Mouse (Mus musculus) lung, embryonic 14.5 days (tissue): ENCODE data around the gene Polr1a. TPM values are rescaled to one million over a fixed set of nuclear protein-coding genes. Genes with fewer than 3 reads are reported as not detected.
"Not testable (repeated sequence)": the region's sequence is repeated elsewhere in the genome, so short reads cannot be mapped to it uniquely, and the experiment has no call there.

Source experiments
- ATAC-seq: fragments of 200-750 bp; cut with Nextera tagmentation; 2 replicates; pipeline ENCODE4 v1.8.0; 2017; ENCODE audit warnings: mild to moderate bottlenecking, moderate TSS enrichment, moderate library complexity; ENCODE audit not compliant: insufficient read depth
- DNase-seq: peaks from one replicate; pipeline ENCODE4 v3.0.0-alpha.2; 2015
- H3K27ac ChIP-seq: fragments of 300-500 bp; sonication (generic); 2 replicates; pipeline ENCODE4 v1.5.1; 2014; ENCODE audit warnings: low read depth, mild to moderate bottlenecking, moderate library complexity
- H3K27me3 ChIP-seq: fragments of 300-500 bp; sonication (generic); 2 replicates; pipeline ENCODE4 v1.6.1; 2014; ENCODE audit warnings: low read length, control low read depth; ENCODE audit not compliant: insufficient read depth
- H3K36me3 ChIP-seq: fragments of 300-500 bp; sonication (generic); 2 replicates; pipeline ENCODE4 v1.6.1; 2014; ENCODE audit warnings: control low read depth; ENCODE audit not compliant: insufficient read depth
- H3K4me1 ChIP-seq: fragments of 300-500 bp; sonication (generic); 2 replicates; pipeline ENCODE4 v1.6.1; 2014; ENCODE audit warnings: antibody characterized with exemption, control low read depth; ENCODE audit not compliant: insufficient read depth
- H3K4me2 ChIP-seq: fragments of 300-500 bp; sonication (generic); 2 replicates; pipeline ENCODE4 v1.6.1; 2014; ENCODE audit warnings: mild to moderate bottlenecking
- H3K4me3 ChIP-seq: fragments of 300-500 bp; sonication (generic); 2 replicates; pipeline ENCODE4 v1.5.1; 2014; ENCODE audit warnings: low read depth, low read length
- H3K9ac ChIP-seq: fragments of 300-500 bp; sonication (generic); 2 replicates; pipeline ENCODE4 v1.6.1; 2014
- H3K9me3 ChIP-seq: fragments of 300-500 bp; sonication (generic); 2 replicates; pipeline ENCODE4 v1.6.1; 2016; ENCODE audit warnings: low read depth, low read length, control low read depth
- CTCF ChIP-seq: IDR thresholded peaks from 2 replicates; pipeline ENCODE4 v1.5.1; 2016; ENCODE audit warnings: antibody characterized with exemption, low read depth
- WGBS: fragments of 180-500 bp; shearing (Covaris S2); extraction: QIAGEN DNeasy Blood & Tissue Kit; methylation state at CpG from one replicate; pipeline ENCODE4 v1.1.7; 2014; 5-methylcytosine and 5-hydroxymethylcytosine counted together
- polyA plus RNA-seq: library from polyadenylated mRNA; unstranded; fragments of >200 nt; fragmentation: Nextera tagmentation; extraction: Ambion mirVana; gene quantifications from 2 replicates; pipeline ENCODE4 v1.2.1, GENCODE M21; 2014

Gene Polr1a
- polyA plus RNA-seq, 1 experiment from 2014 or later, result 37.2 TPM

GRCm38 (mm10) chr6:71909384-71909783, 531 bp downstream of the Polr1a start:
- peak; percentile 2; the same call in 1 of the 2 replicates for ATAC-seq
- Histone ChIP-seq H3K4me3 (peak overlapping the region; percentile 69), H3K36me3 (peaks cover 43% of the 10 kb centered on the region), H3K9me3 (no peaks in the 10 kb centered on the region), H3K4me1 (peaks cover 3% of the 10 kb centered on the region; the same call in 1 of the 2 replicates), H3K27ac (no peak overlapping the region; the same call in 1 of the 2 replicates), H3K9ac (peak overlapping the region; percentile 78), H3K27me3 (no peaks in the 10 kb centered on the region), H3K4me2 (peak overlapping the region; percentile 90)
- 19% methylated on average over 10 of the region's 10 CpGs for WGBS
- DNase-seq, result no peak
- TF ChIP-seq CTCF, result no peak

GRCm38 (mm10) chr6:71909840-71910239, 987 bp downstream of the Polr1a start:
- Histone ChIP-seq H3K9ac (no peak overlapping the region), H3K9me3 (no peaks in the 10 kb centered on the region), H3K27me3 (no peaks in the 10 kb centered on the region), H3K4me1 (peaks cover 3% of the 10 kb centered on the region; the same call in 1 of the 2 replicates), H3K4me3 (peak overlapping the region; percentile 69), H3K4me2 (peak overlapping the region; percentile 90), H3K27ac (no peak overlapping the region), H3K36me3 (peaks cover 41% of the 10 kb centered on the region)
- WGBS, result 62% methylated on average over 6 of the region's 6 CpGs
- ATAC-seq (no peak), DNase-seq (peak; percentile 15)
- TF ChIP-seq CTCF, result no peak

GRCm38 (mm10) chr6:71911686-71912450, 3.0 kb downstream of the Polr1a start:
- no peak for TF ChIP-seq CTCF
- Histone ChIP-seq H3K4me3 (no peak overlapping the region), H3K36me3 (peaks cover 43% of the 10 kb centered on the region), H3K9ac (no peak overlapping the region), H3K4me1 (peaks cover 3% of the 10 kb centered on the region; the same call in 1 of the 2 replicates), H3K27ac (no peak overlapping the region), H3K4me2 (no peak overlapping the region), H3K9me3 (no peaks in the 10 kb centered on the region), H3K27me3 (no peaks in the 10 kb centered on the region)
- DNase-seq, result no peak
- WGBS, result 42% methylated on average over 5 of the region's 5 CpGs
- no peak for ATAC-seq

- ATAC-seq (no peak), DNase-seq (no peak)
- TF ChIP-seq CTCF, result no peak
- H3K36me3 ChIP-seq, result peaks cover 92% of the 10 kb centered on the region
- H3K4me3 ChIP-seq, result no peak overlapping the region
- no peak overlapping the region for H3K4me2 ChIP-seq
- H3K9ac ChIP-seq, result no peak overlapping the region
- H3K9me3 ChIP-seq, result no peaks in the 10 kb centered on the region
- H3K4me1 ChIP-seq, result no peaks in the 10 kb centered on the region
- H3K27ac ChIP-seq, result no peak overlapping the region
- no peaks in the 10 kb centered on the region for H3K27me3 ChIP-seq
- 97% methylated on average over 7 of the region's 7 CpGs for WGBS
These were observed 11.9 kb downstream of the Polr1a start for GRCm38 (mm10) chr6:71920752-71921151.

GRCm38 (mm10) chr6:71925233-71925632, 16.4 kb downstream of the Polr1a start:
- not testable (repeated sequence) for H3K27ac ChIP-seq, H3K9ac ChIP-seq, H3K4me3 ChIP-seq, H3K4me1 ChIP-seq, DNase-seq, ATAC-seq, H3K27me3 ChIP-seq, H3K4me2 ChIP-seq, H3K9me3 ChIP-seq
- WGBS, result 88% methylated on average over 5 of the region's 5 CpGs
- H3K36me3 ChIP-seq, result peaks cover 87% of the 10 kb centered on the region

GRCm38 (mm10) chr6:71927911-71928310, 19.1 kb downstream of the Polr1a start:
- no peaks in the 10 kb centered on the region for H3K4me1 ChIP-seq
- no peak overlapping the region for H3K4me2 ChIP-seq
- H3K36me3 ChIP-seq, result peaks cover 89% of the 10 kb centered on the region
- H3K9me3 ChIP-seq, result no peaks in the 10 kb centered on the region
- no peak overlapping the region for H3K27ac ChIP-seq
- H3K27me3 ChIP-seq, result no peaks in the 10 kb centered on the region
- peak; percentile 71 for TF ChIP-seq CTCF
- ATAC-seq (peak; percentile 58; the same call in 1 of the 2 replicates), DNase-seq (peak; percentile 79)
- H3K4me3 ChIP-seq, result no peak overlapping the region
- no peak overlapping the region for H3K9ac ChIP-seq

- no peaks in the 10 kb centered on the region for H3K27me3 ChIP-seq
- TF ChIP-seq CTCF, result no peak
These were observed 21.2 kb downstream of the Polr1a start for GRCm38 (mm10) chr6:71930053-71930452.

More at GRCm38 (mm10) chr6:71930053-71930452, 21.2 kb downstream of the Polr1a start:
- ATAC-seq, result no peak
- Histone ChIP-seq H3K9me3 (no peaks in the 10 kb centered on the region), H3K27ac (no peak overlapping the region), H3K4me1 (peaks cover 6% of the 10 kb centered on the region; the same call in 1 of the 2 replicates), H3K9ac (no peak overlapping the region), H3K36me3 (peaks cover 85% of the 10 kb centered on the region), H3K4me3 (no peak overlapping the region), H3K4me2 (no peak overlapping the region)
- DNase-seq, result peak; percentile 15
- 86% methylated on average over 10 of the region's 10 CpGs for WGBS
